Mouse (Mus musculus): ENCODE data around the gene Plxna2. TPM values are rescaled to one million over a fixed set of nuclear protein-coding genes. Genes with fewer than 3 reads are reported as not detected.

Plxna2 gene
- 2.0 and 3.6 TPM in 2 replicates for polyA plus RNA-seq (2012; rRNA removed)

DNA sequence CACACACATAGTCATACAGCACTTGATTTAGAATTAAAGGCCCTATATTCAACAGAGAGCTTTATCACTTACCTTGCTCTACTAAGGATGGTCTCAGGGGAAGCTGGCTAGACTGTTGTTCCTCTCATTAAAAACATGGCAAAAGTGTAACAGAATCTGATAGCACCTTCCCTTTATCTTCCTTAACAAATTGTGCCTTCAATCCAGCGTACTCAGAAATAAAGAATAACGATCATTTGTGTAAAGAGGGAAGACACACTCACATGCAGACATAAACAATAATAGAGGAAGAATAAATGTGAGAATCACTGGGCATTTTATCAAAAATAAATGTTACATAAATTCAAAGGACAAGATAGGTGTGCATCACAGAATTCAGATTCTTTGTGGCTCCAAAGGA lies at the start of gene Plxna2:
Plxna2 (plus strand) TSS at position 301 of the 400 bp plus-strand sequence.

